Mouse (Mus musculus): ENCODE results near the gene Tmem211. TPM values are rescaled to one million over a fixed set of nuclear protein-coding genes. Genes with fewer than 3 reads are reported as not detected.

Tmem211 gene
- not detected for polyA plus RNA-seq (2017; shearing (Covaris generic))

DNA sequence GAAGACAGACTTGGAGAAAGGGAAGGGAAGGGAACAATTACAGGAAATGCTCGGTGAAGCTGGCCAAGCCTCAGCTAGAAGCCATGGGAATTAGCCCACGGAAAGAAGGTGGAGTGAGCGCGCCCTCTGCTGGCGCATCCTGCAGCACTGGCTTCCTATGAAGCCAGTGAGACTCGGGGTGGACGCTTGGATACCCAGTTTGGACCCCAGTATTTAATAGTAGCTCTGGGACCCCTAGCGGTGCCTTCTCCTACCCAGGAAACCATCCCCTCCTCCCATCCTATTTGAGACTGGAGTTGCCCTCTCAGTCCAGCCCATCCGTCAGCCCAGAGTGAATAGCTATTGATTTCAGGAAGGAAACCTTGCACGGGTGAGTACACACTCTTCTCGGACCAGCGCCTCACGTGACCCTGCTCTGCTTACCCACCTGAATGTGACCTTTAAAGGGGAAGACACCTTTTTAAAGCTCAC lies at the start of gene Tmem211:
Gene Tmem211, plus strand, starts transcription at position 278 of the 471 bp plus-strand sequence.

DNA sequence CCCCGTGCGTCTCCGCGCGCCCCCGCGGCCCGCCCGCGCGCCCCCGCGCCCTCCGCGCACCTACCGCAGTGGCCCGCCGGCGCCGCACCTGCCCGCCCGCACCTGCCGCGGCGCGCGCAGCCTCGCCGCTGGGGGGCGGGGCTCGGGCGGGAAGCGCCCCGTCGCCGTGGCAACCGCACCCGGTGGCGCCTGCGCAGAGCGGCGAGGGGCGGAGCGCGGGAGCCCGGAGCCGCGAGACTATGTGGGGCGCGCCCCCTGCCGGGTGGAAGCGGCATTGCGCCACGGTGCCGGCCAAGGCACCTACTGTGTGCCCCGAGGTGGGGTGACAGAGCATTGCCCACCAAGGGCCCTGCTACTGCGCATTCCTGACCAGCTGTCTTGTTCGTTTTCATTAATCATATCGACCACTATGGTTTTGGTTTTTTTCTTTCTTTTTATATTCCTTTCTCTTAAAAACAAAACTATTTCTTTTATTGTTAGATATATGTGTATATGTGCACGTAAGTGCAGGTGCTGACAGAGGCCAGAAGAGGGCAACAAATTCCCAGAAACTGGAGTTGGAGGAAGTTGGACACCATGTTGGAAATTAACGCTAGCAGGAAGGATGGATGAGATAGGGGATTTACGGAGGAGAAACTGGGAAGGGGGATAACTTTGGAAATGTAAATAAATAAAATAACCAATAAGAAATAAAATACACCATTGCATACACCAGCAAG lies 5.4 kb upstream of the Tmem211 start, which contains the start of gene 2900026A02Rik:
Gene 2900026A02Rik, minus strand, starts transcription at position 90 of the 719 bp plus-strand sequence.

Other genes with a start within 250 kb of the Tmem211 start
- gene Grk3, start 211.1 kb upstream of the Tmem211 start, polyA plus RNA-seq (2017; shearing (Covaris generic)), result not detected
- gene Crybb2, start 156.8 kb upstream of the Tmem211 start, polyA plus RNA-seq (2017; shearing (Covaris generic)), result not detected
- gene Crybb3, start 145.3 kb upstream of the Tmem211 start, polyA plus RNA-seq (2017; shearing (Covaris generic)), result not detected
- gene 2900026A02Rik, start 5.7 kb upstream of the Tmem211 start, polyA plus RNA-seq (2017; shearing (Covaris generic)), result not detected
- gene Sgsm1, start 83.9 kb downstream of the Tmem211 start, polyA plus RNA-seq (2017; shearing (Covaris generic)), result not detected
- gene Aym1, start 130.4 kb downstream of the Tmem211 start, polyA plus RNA-seq (2017; shearing (Covaris generic)), result not detected